Mouse (Mus musculus) neural tube, embryonic 10.5 days (tissue): Measurements from ENCODE around the gene Yjefn3.

ENCODE experiments used
- DNase-seq: peaks from one replicate; pipeline ENCODE4 v3.0.0-alpha.2; 2017; ENCODE audit warnings: low spot score; ENCODE audit errors: extremely low spot score

Yjefn3 gene

DNA sequence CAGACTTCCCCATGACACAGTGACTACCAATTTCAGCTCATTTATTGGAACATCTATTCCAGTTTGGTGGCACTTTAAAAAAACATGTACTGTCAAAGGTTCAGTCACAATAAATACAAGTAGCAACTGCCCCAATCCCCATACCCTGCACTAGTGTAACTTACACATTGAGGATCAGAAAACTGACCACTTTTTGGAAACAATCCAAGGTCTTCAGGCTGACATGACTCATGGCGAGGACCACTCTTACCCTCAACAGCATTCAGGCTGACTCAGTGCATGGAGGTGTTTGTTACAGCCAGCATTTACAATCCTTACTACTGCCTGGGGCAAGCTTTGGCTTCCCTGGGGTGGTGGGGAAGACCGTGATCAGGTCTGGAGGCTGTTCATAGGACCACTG lies 4.6 kb upstream of the Yjefn3 start:
- no peak for DNase-seq

DNA sequence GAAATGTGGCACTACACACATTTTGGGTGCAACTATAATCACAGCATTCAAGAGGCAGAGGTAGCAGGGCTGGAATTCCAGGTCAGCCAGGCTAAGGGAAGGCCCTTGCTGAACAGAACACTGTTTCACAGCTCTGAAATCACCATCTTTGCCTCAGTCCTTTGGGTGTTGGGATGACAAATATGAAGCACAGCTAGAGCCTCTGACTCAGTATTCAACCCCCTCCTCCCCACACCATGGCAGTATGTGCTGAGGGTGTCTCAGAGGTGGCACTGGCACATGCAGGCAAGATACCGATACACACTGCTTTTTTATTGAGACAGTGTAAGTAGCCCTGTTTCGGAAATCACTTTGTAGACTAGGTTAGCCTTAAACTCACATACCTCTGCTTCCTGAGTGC lies 3.7 kb upstream of the Yjefn3 start:
- DNase-seq, result no peak

DNA sequence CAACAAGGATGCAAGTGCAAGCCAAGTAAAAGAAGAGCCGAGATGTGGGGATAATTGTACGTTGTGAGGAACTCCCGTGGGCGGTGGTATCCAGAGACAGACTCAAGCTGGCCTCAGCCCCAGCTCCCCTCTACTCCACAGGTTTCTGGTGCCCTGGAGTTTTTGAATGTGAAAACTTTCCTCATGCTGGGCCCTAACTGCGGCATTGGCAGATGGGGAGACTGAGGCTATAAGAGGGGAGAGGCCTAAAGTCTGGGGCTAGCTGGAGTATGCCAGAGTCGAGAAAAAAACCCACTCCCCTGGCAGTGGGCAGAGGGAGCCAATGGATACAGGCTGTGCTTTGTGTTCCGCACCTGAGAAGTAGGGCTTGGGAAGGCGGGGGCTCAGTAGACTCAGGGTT lies 1.6 kb upstream of the Yjefn3 start:
- no peak for DNase-seq

DNA sequence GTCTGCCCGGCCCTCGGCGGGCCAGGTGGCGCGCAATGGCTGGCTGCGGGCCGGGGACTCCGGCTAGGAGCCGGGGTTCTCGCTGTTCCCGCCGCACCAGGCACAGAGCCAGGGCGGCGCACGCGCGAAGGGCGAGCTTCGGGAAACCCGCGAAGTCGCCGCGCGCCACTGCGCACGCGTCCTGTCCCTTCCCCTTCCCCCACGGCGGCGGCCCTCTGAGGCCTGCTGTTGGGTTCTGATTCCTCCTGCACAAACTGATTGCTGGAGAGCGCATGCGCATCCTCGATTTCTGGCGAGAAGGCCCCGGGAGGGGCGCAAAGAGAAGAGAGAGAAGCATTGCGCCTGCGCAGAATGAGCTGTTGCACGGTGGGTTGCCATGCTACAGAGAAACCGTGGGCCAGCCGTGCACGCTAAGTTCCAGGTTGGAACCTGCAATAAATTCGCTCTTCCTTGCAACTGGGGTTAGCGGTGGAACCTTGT lies 591 bp upstream of the Yjefn3 start:
- DNase-seq, result peak; percentile 99

DNA sequence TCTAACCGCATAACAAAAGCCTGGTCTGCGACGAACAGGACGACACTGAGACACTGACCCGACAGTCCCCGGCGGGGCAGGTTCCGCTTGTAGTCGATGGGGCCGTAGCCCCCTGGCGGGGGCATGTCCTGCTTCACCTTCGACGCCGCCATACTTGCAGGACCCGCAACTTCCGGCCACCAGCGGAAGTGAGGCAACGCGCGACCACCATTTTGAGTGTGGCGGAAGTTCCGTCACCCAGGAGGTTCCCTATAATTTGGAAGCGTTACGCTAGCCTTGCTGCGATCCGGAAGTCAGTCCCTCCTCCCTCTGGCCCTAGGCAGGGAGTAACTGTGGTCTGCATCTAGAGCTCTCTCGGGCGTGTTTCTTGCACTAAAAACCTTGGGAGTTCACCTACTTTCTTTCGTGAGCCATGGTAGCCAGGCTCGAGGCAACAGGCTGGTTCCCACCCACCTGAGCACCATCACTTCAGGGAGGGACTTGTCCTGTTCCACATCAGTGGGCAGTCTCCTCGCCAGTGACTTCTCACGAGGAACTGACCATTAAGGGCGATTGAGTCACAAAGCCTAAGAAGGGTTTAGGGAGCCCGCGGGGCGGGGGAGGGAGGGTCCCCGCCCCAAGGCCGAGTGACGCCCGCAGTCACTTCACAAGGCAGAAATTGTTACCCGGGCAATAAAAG lies 889 bp downstream of the Yjefn3 start:
- DNase-seq, result peak; percentile 100

DNA sequence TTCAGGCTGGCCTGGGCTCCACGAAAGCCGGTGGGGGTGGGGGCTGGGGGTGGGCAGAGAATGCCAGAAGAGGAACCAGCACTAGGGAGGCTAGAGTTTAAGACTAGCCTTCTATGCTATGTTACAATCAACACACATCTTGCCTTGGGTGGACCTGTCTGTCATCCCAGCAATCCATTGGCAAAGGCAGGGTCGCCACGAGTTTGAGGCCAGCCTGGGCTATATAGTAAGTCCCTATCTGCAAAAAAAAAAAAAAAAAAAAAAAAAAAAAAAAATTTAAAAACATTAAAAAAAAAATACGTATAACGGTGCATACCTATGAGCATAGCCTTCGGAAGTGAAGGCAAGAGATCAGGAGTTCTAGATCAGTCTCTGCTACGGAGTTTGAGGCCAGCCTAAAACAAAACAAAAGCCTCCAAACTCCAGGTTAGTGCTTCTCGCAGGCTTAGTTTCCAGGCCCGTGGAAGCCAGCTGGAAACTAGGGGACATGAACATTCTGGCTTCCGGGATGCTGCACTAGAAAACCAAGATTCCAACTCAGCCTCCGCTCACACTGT lies 1.5 kb downstream of the Yjefn3 start:
- no peak for DNase-seq

DNA sequence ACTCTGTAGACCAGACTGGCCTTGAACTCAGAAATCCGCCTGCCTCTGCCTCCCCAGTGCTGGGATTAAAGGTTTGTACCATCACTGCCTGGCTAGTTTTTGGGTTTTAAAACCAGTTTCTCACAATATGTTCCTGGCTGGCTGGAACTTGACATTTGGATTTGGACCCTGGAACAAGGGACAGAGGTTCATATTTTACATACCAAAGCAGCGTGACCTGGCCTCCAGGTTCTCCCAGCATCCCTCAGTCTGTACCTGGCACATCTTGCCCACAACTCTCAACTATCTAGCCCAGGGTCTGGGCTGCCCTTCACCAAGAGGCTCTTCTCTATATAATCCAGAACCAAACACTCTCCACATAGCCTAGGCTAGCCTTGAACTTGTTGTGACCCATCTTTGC lies 2.6 kb downstream of the Yjefn3 start:
- DNase-seq, result no peak

DNA sequence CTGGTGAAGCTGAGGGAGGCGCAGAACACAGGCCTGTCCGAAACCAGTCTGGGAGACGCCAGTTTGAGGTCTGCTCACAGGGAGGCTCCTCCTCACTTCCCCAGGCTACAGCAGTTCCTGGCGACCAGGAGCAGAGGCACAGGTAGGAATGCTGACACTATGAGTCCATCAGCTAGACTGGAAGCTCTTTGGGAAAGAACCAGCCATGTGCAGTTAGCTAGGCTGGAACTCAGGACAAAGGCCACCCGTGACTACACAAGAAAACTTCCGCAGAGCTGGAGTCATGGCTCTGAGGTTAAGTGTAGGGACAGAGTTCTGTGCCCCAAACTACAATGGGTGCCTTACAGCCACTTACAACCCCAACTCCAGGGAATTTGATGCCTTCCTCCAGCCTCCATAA lies 4.7 kb downstream of the Yjefn3 start:
- no peak for DNase-seq

DNA sequence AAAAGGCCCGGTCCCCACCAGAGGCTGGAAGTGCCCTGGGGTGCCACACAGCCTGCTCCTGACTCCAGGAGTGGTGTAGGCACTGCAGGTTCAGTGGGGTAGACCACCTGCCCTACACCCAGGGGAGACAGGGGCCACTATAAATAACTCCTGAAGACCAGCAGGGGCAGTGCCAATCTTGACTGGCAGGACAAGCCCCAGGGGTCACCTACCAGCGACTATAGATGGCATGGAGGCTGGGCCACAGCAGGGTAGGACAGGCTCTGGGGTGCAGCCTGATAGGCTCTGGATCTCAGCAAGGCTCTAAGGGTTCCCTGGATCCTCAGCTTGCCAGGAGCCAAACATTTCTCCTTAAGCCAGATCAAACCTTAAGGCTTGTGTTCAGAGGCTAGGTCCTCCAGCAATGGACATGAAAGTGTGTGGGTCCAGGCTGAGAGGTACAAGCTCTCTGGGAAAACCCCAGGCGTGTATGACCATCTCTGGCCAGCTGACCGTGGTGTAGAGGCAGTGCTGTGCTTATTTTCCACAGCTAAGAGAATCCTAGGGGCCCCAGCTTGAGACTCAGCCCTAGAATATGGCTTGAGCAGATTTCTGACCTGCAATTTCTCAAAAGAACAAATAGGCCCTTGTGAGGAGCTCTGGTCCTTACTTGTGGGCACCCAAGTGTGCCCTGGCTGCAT lies 6.6 kb downstream of the Yjefn3 start:
- no peak for DNase-seq

DNA sequence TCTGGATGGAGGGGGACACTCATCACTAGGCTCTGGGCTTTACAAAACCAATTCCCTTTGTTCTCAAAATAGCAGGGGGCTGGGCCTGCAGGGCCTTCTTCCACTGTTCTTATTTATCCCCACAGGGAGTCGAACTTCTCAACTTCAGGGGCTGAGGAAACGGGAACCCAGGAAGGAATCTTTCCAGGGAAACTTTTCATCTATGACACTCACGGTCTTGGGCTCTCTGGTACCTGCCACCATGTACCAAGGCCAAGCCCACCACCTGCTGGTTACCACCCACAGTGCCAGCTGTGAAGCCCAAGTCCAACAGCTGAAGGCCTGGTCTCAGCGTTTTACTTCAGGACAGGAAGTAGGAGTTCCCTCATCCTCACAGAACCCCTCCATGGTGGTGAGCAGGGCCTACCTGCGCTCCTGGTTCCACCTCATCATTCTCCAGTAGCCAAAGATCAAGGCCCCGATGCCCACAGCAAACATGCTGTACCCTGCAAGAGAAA lies 7.6 kb downstream of the Yjefn3 start:
- DNase-seq, result no peak

DNA sequence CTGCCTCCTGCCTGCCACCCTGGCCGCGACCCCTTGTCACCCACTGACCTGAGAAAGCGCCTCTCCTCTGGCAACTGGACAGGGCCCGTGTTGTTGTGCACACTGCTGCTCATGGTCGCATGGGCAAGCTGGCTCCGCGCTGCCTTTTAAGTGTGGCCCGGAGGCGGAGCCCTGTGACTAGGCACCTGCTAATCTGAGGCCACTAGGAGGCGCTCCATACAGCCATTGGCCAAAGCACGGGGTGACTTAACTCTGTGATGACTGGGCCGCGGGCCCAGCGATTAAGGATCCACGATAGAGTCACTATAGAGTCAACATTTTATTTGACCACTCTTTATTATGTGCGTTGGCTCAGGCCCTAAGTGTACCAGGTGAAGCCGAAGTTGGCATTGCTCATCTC lies 8.6 kb downstream of the Yjefn3 start:
- DNase-seq, result peak; percentile 53

DNA sequence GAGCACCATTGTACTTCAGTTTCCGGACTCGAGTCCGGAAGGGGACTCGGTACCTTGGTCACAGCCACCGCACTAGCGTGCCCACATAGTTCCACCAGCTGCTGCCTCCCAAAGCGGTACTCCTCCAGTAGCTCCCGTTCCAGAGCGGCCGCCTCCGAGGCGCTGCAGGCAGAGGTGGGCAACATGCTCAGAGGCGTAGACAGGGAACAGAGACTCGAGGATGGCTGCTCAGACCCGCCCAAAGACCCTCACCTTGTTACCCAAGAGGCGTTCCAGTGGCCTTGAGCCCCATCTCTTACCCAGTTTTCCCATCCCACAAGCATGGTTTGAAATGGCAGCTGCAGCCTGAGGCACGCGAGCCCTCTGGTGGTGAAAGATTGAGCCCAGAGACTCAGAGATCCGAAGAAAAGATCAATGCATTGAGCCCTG lies 11.7 kb downstream of the Yjefn3 start:
- peak; percentile 62 for DNase-seq

DNA sequence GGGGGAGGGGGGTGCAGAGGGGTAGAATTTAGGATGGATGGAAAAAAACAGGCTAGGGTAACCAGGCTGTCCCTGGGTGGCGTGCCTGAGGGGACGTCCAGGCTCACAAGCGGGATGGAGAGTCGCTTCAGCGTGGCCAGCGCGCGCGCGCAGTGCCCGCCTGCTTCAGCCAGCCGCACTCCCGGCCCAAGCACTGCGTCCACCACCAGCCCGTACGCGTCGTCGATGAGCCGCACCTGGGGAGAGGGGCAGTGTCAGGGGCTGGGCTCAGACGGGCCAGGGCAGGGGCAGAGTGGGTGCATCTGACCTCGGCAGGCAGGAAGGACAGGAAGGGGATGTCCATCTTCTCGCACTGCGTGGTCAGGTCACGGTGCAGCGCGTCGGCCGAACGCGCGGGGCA lies 13.6 kb downstream of the Yjefn3 start:
- no peak for DNase-seq

DNA sequence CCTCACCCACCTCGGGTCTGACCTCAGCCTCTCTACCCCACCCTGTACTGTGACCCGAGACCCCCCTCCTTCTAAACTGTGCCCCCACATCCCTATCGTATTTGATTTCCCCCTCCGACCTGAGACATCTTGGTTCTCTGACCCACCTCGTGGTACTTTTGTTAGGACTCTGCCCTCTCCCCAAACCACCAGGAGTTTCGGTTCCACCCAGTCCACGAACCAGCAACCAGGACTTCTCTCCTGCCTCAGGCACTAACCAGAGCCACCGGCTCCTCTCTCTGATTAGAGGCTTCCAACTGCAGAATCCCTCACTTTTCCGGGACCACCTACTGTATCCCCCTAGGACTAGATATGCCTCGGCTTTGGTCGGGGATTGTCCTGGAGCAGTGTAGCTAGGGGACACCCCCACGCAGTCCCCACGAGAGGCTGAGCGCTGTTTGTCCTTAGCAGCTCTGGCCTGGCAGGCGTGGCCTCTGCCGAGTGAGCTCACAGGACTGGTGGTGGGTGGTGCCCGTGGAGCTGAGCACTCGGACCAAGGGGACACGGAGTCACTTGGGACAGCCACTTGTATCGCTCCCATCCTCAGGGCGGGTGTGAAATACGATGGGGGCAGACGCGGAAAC lies 14.2 kb downstream of the Yjefn3 start:
- DNase-seq, result peak; percentile 49

DNA sequence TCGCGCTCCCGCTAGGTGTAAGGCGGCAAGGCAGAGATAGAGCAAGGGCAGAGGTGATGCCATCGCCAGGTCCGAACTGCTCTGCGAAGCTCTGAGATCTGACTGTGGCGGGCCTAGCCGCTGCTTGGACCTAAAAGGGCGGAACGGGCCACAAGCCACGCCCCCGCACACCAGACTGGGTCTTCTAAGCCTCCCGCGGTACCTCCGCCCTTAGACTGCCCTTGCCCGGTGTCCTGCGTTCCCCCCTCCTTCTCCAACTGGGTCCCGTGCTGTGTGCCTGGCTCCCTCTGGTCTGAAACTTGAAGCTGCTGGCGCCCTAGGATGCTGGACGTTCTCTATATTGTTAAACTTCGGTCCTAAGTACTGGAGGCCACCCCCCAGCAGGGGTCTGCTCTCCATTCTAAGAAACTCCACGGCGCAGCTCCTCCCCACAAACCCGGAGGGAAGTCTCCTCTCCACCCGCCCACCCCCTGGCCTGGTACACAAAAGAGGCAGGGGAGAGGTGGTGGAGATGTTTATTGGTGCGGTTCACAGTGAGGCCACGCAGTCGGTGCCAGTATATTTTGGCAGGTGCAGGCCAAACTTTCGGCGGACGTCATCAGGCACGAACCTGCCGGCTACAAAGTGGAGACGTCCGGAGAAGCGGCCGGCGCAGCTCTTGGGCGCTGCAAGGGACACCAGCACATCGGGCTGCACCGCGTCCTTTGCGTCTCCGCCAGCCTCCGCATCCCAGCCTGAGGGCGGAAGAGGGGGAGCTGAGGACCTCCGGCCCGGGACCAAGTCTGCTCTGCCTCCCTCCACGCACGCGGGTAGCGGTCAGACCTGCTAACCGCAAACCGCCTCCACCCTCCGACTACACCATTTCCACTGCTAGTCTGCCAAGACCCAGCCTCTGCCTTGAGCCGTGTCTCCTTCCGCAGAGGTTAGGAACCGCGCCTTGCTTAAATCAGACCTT lies 14.9 kb downstream of the Yjefn3 start, which contains the start of gene Cilp2:
Cilp2 (minus strand) TSS at position 399 of the 955 bp plus-strand sequence.
- DNase-seq, result peak; percentile 55

DNA sequence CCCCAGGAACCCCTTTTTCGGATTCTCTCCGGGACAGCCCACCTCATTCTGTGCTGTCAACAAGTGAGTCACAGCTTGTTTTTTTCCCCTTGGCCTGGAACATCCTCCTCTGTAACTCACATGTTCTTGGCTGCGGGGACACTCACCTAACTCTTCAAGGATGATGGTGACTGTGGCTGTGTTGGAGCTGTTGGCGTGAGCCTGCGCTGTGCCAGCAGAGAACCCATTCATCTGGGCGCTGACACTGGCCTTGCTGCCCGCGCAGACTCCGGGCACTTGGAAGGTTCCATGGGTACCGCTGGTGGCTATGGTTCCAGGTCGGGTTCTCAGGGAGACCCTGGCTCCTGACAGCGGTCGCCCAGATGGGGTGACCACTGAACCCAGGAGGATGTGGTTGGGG lies 18.4 kb downstream of the Yjefn3 start:
- DNase-seq, result no peak

DNA sequence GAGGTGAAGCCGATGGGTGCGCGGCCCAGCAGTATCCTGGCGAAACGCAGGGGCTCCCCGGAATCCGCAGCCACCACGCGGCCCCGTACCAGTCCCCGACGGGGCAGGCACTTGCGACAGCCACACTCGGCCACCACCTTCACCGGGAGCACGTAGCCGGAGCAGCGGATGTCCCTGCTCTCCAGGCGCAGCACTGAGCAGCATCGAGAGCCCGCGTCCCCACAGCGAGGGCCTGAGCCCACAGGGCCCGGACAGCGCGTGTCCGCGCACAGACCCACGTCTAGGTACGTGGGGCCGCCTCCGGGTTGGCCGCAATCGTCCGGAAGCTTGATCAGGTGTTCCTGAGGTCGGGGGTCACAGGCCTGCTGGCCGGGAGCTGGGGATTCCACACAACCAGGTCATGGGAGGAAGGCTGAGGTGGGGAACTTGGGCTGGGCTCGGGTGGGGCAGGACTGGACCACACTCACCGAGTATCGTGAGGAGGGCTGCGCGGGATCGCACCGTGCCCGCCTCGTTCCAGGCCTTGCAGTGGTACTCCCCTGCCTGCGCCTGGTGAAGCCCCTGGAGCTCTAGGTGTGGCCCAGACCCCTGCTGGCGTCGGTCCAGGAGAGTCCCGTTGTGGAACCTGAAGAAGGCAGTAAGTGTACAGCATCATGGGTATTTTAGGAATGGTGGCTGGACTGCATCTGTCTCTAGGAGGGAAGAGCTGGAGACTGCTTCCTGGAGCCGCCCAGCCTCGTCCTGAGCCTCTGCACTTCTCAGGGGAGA lies 19.5 kb downstream of the Yjefn3 start:
- peak; percentile 41 for DNase-seq

DNA sequence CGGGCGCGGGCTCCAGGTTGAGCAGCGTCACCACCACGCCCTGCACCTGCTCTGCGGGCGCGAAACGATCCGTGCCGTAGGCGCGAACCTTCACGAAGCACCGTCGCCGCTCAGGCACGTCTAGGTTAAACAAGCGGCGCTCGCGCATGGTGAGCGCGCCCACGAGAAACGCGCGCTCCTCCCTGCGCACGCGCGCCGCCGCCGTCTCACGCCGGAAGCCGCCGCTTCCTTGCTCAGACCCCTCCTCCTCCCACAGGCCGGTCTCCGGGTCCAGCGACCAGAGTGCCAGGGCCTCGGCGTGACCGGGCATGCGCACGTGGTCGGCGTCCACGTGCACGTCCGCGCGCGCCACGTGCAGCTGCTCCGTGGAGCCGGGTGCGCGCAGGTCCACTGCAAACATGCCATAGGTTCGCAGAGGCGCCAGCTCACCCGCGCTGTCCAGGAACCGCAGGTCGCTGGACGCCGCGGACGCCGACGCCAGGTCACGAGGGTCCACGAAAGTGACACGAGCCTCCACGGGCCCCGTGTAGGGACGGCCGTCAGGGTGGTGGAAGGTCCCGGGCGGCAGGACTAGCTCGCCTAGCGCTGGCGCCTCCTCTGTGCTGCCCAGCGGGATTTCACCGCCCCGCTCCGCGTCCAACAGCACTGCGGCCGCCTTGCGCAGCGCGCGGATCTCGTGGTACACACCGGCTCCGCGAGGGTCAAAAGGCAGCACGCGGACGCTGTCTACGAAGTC lies 20.3 kb downstream of the Yjefn3 start:
- peak; percentile 49 for DNase-seq

DNA sequence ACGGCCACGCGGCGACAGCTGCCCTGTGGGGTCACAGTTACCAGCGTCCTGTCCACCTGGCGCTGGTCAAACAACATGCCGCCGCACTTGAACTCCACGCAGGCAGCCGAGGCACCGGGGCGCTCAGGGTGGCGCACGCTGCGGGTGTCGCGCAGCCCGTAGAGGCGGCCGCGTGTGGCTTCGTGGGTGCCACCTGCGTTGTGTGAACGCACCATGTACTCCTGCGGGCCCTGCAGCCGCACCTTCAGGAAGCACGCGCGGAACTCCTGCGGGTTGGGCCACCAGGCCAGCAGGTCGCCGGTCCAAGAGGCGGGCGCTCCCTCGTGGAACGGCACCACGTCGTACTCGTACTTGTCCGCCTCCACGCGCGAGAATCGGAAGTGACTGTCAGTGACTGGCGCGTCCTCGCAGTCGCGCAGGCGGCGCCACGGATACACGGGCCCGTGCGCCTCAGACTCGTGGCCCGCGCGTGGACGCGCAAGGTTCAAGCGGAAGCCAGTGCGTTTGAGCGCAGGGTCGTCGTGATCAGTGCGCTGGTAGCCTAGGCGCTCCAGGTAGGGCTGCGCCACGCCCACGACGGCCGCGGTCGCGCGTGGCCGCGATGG lies 21.1 kb downstream of the Yjefn3 start:
- no peak for DNase-seq
